Mouse (Mus musculus): Measurements from ENCODE around the gene Prpsap1. TPM values are rescaled to one million over a fixed set of nuclear protein-coding genes. Genes with fewer than 3 reads are reported as not detected.
A peak's percentile ranks its signal among the peaks of the same experiment; 100 is the strongest.

Prpsap1 gene
- polyA plus RNA-seq, 1 experiment from 2014 or later: 89.5 TPM

DNA sequence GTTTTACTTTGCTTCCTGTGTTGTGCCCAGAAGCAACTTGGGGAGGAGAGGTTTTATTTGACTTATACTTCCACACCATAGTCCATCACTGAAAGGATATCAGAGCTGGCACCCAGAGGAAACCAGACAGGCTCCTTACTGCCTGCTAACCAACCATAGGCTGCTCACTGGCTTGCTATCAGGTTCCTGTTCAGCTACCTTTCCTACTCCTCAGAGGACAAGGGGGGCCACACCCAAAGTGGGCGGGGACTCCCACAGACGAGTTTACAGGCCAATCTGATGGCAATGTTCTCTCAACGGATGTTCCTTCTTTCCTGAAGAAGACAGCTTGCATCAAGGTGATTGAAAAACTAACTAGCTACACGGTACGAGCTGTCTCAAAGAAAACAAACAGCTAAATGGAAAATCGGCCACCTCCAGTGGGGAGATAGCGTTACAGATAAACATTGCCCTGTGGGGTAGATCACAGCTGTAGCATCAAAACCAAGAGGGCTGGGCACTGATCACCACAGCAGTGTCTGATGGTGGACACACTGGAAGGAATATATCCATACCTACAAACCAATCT, 17.4 kb upstream of the Prpsap1 start:
- no peak overlapping the region for H3K4me3 ChIP-seq (ENCODE audit: low read depth, low read length)
- H3K27me3 ChIP-seq (replicated peaks; ENCODE audit: insufficient read depth, low read length): no peaks in the 10 kb centered on the region
- H3K9ac ChIP-seq (replicated peaks; ENCODE audit: low read depth): no peak overlapping the region
- 47% methylated on average over 7 of the region's 7 CpGs for WGBS
- DNase-seq (ENCODE audit: low spot score) (no peak), ATAC-seq (no peak)
- no peak for TF ChIP-seq CTCF (IDR thresholded peaks at IDR 0.05)
- no peak for TF ChIP-seq EP300 (IDR thresholded peaks at IDR 0.05)
- no peaks in the 10 kb centered on the region for H3K4me1 ChIP-seq (ENCODE audit: insufficient read depth, low read depth, low read length)
- H3K27ac ChIP-seq (ENCODE audit: low read length): no peak overlapping the region
- H3K36me3 ChIP-seq (ENCODE audit: insufficient read depth, low read length): no peaks in the 10 kb centered on the region
- no peaks in the 10 kb centered on the region for H3K9me3 ChIP-seq (ENCODE audit: low read length)
- H3K4me2 ChIP-seq (replicated peaks; ENCODE audit: low read depth, low read length): no peak overlapping the region

DNA sequence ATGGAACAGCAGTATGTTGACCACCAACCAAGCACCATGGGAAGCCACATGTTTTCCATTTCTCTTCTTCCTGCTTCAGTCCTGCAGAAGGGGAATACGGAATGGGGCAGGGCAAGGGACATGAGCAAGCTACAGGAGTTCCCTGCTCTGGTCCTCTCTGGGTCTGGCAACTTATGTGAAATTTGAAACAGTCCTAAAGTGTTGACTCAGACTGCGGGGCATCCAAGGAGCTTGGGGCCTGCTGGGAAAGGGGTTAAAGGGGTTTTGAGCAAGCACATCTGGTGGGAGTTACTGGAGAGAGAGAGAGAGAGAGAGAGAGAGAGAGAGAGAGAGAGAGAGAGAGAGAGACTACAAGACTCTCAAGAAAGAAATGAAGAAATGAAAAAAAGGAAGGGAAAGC, 14.7 kb upstream of the Prpsap1 start:
- Histone ChIP-seq H3K4me1 (ENCODE audit: insufficient read depth, low read depth, low read length) (no peaks in the 10 kb centered on the region), H3K4me2 (replicated peaks; ENCODE audit: low read depth, low read length) (no peak overlapping the region), H3K36me3 (ENCODE audit: insufficient read depth, low read length) (no peaks in the 10 kb centered on the region), H3K9me3 (ENCODE audit: low read length) (no peaks in the 10 kb centered on the region), H3K4me3 (ENCODE audit: low read depth, low read length) (no peak overlapping the region), H3K9ac (replicated peaks; ENCODE audit: low read depth) (no peak overlapping the region), H3K27me3 (replicated peaks; ENCODE audit: insufficient read depth, low read length) (no peaks in the 10 kb centered on the region), H3K27ac (ENCODE audit: low read length) (no peak overlapping the region)
- 42% methylated on average over 2 of the region's 2 CpGs for WGBS
- TF ChIP-seq CTCF (IDR thresholded peaks at IDR 0.05): no peak
- no peak for TF ChIP-seq EP300 (IDR thresholded peaks at IDR 0.05)
- ATAC-seq (no peak), DNase-seq (ENCODE audit: low spot score) (peak; percentile 41)

DNA sequence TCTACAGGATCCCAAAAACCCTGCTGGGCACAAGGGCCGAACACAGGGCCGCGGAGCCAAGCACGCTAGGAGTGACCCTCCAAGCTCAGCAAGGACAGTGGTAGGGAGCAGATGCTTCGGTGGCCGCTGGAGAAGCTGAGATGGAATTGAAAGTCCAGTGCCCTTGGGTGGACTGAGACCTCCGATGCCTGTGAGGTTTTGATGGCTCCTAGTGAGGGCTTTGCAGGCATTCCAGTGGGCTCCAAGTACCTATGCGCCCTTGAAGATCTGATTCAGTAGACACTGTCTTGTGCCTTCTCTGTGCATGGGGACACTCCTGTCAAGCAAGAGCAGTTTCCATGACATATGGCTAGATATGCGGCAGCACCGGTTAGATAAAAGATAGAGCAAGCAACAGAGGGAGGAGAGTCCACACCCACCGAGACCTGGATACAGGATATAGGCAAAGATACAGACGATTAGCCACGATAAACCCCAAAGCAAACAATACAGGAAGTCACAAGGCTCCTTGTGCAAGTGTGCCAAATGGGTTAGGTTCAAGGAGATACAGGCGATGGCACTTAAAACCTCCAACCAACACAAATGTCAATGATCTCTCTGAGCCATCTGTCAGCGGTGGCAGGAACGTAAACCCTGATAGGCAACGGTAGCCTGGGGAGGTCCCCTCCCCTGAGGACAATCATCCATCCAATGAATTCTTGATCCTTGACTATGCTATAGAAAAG, 12.3 kb upstream of the Prpsap1 start:
- no peak overlapping the region for H3K4me3 ChIP-seq (ENCODE audit: low read depth, low read length)
- no peak overlapping the region for H3K27ac ChIP-seq (ENCODE audit: low read length)
- no peaks in the 10 kb centered on the region for H3K9me3 ChIP-seq (ENCODE audit: low read length)
- DNase-seq (ENCODE audit: low spot score) (no peak), ATAC-seq (no peak)
- TF ChIP-seq CTCF (IDR thresholded peaks at IDR 0.05): no peak
- no peak for TF ChIP-seq EP300 (IDR thresholded peaks at IDR 0.05)
- no peaks in the 10 kb centered on the region for H3K27me3 ChIP-seq (replicated peaks; ENCODE audit: insufficient read depth, low read length)
- 71% methylated on average over 17 of the region's 17 CpGs for WGBS
- no peak overlapping the region for H3K4me2 ChIP-seq (replicated peaks; ENCODE audit: low read depth, low read length)
- no peak overlapping the region for H3K9ac ChIP-seq (replicated peaks; ENCODE audit: low read depth)
- no peaks in the 10 kb centered on the region for H3K36me3 ChIP-seq (ENCODE audit: insufficient read depth, low read length)
- no peaks in the 10 kb centered on the region for H3K4me1 ChIP-seq (ENCODE audit: insufficient read depth, low read depth, low read length)

DNA sequence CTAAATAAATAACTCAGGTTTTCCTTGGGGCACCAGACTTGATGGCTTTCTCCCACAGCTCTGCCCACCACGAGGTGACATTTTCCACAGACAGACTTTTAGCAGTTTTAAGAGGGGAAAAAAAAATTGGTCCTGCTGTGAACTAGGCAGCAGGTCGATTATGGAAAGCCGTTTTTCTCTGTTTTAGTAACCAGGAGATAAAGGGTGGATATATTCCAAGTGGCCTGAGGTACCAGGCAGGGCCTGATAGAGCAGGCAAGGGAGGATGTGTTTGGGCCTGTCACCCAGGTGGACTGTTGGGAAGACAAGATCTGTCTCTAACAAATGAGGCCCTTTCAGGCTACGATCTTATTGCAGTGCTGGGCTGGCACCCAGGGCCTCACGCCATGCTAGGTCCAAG, 11.6 kb upstream of the Prpsap1 start:
- no peak for TF ChIP-seq EP300 (IDR thresholded peaks at IDR 0.05)
- TF ChIP-seq CTCF (IDR thresholded peaks at IDR 0.05): no peak
- DNase-seq (ENCODE audit: low spot score) (no peak), ATAC-seq (no peak)
- 69% methylated on average over 5 of the region's 5 CpGs for WGBS
- Histone ChIP-seq H3K36me3 (ENCODE audit: insufficient read depth, low read length) (no peaks in the 10 kb centered on the region), H3K27ac (ENCODE audit: low read length) (no peak overlapping the region), H3K4me1 (ENCODE audit: insufficient read depth, low read depth, low read length) (no peaks in the 10 kb centered on the region), H3K4me3 (ENCODE audit: low read depth, low read length) (no peak overlapping the region), H3K27me3 (replicated peaks; ENCODE audit: insufficient read depth, low read length) (no peaks in the 10 kb centered on the region), H3K9me3 (ENCODE audit: low read length) (no peaks in the 10 kb centered on the region), H3K4me2 (replicated peaks; ENCODE audit: low read depth, low read length) (no peak overlapping the region), H3K9ac (replicated peaks; ENCODE audit: low read depth) (no peak overlapping the region)

- no peaks in the 10 kb centered on the region for H3K36me3 ChIP-seq (ENCODE audit: insufficient read depth, low read length)
- no peak overlapping the region for H3K4me3 ChIP-seq (ENCODE audit: low read depth, low read length)
- ATAC-seq: peak; percentile 84
- peak overlapping the region; percentile 68 for H3K27ac ChIP-seq (ENCODE audit: low read length)
- H3K4me2 ChIP-seq (replicated peaks; ENCODE audit: low read depth, low read length): no peak overlapping the region
- TF ChIP-seq EP300 (IDR thresholded peaks at IDR 0.05) (peak; percentile 83), CTCF (IDR thresholded peaks at IDR 0.05) (no peak)
- no peaks in the 10 kb centered on the region for H3K9me3 ChIP-seq (ENCODE audit: low read length)
- no peaks in the 10 kb centered on the region for H3K27me3 ChIP-seq (replicated peaks; ENCODE audit: insufficient read depth, low read length)
- H3K9ac ChIP-seq (replicated peaks; ENCODE audit: low read depth): no peak overlapping the region
- DNase-seq (ENCODE audit: low spot score): peak; percentile 84
- H3K4me1 ChIP-seq (ENCODE audit: insufficient read depth, low read depth, low read length): no peaks in the 10 kb centered on the region
- 57% methylated on average over 17 of the region's 17 CpGs for WGBS
Measured at GRCm38 (mm10) chr11:116504516-116504915, 10.5 kb upstream of the Prpsap1 start.

- H3K27ac ChIP-seq (ENCODE audit: low read length): no peak overlapping the region
- no peaks in the 10 kb centered on the region for H3K9me3 ChIP-seq (ENCODE audit: low read length)
- no peaks in the 10 kb centered on the region for H3K36me3 ChIP-seq (ENCODE audit: insufficient read depth, low read length)
- H3K9ac ChIP-seq (replicated peaks; ENCODE audit: low read depth): no peak overlapping the region
- TF ChIP-seq EP300 (IDR thresholded peaks at IDR 0.05) (peak; percentile 68; the same call in 1 of the 2 replicates), CTCF (IDR thresholded peaks at IDR 0.05) (peak; percentile 79)
- no peak overlapping the region for H3K4me3 ChIP-seq (ENCODE audit: low read depth, low read length)
- WGBS: 21% methylated on average over 7 of the region's 7 CpGs
- H3K4me2 ChIP-seq (replicated peaks; ENCODE audit: low read depth, low read length): no peak overlapping the region
- H3K4me1 ChIP-seq (ENCODE audit: insufficient read depth, low read depth, low read length): no peaks in the 10 kb centered on the region
- no peaks in the 10 kb centered on the region for H3K27me3 ChIP-seq (replicated peaks; ENCODE audit: insufficient read depth, low read length)
- DNase-seq (ENCODE audit: low spot score) (peak; percentile 93), ATAC-seq (peak; percentile 70)
Measured at GRCm38 (mm10) chr11:116501005-116501746, 7.2 kb upstream of the Prpsap1 start.

Data from lung, postnatal 0 days (tissue).